Mouse (Mus musculus) lung, embryonic 16.5 days (tissue): ENCODE data around the gene Glo1. TPM values are rescaled to one million over a fixed set of nuclear protein-coding genes. Genes with fewer than 3 reads are reported as not detected.
A peak's percentile ranks its signal among the peaks of the same experiment; 100 is the strongest.
"Not testable (repeated sequence)": the region's sequence is repeated elsewhere in the genome, so short reads cannot be mapped to it uniquely, and the experiment has no call there.

Source experiments
- ATAC-seq: fragments of 200-750 bp; cut with Nextera tagmentation; 2 replicates; pipeline ENCODE4 v1.8.0; 2017; ENCODE audit warnings: low read depth, mild to moderate bottlenecking, moderate library complexity
- H3K27ac ChIP-seq: fragments of 300-500 bp; sonication (generic); 2 replicates; pipeline ENCODE4 v1.5.1; 2014; ENCODE audit warnings: mild to moderate bottlenecking, control low read depth, low read length
- H3K27me3 ChIP-seq: fragments of 300-500 bp; sonication (generic); 2 replicates; pipeline ENCODE4 v1.6.1; 2014; ENCODE audit warnings: low read depth, low read length, mixed read lengths; ENCODE audit not compliant: control insufficient read depth, insufficient read depth
- H3K36me3 ChIP-seq: fragments of 300-500 bp; sonication (generic); 2 replicates; pipeline ENCODE4 v1.6.1; 2014; ENCODE audit warnings: low read length; ENCODE audit not compliant: control insufficient read depth, insufficient read depth
- H3K4me1 ChIP-seq: fragments of 300-500 bp; sonication (generic); replicated peaks from 2 replicates; pipeline ENCODE4 v1.6.1; 2014; ENCODE audit warnings: low read length, mixed read lengths; ENCODE audit not compliant: control insufficient read depth, insufficient read depth
- H3K4me2 ChIP-seq: fragments of 300-500 bp; sonication (generic); 2 replicates; pipeline ENCODE4 v1.6.1; 2014; ENCODE audit warnings: low read depth, low read length, control low read depth
- H3K4me3 ChIP-seq: fragments of 300-500 bp; sonication (generic); 2 replicates; pipeline ENCODE4 v1.5.1; 2014; ENCODE audit warnings: mild to moderate bottlenecking, low read length, control low read depth
- H3K9ac ChIP-seq: fragments of 300-500 bp; sonication (generic); 2 replicates; pipeline ENCODE4 v1.6.1; 2014; ENCODE audit warnings: low read length, control low read depth
- H3K9me3 ChIP-seq: fragments of 300-500 bp; sonication (generic); 2 replicates; pipeline ENCODE4 v1.6.1; 2016; ENCODE audit warnings: low read length; ENCODE audit not compliant: control insufficient read depth
- WGBS: fragments of 180-500 bp; shearing (Covaris S2); extraction: QIAGEN DNeasy Blood & Tissue Kit; methylation state at CpG from one replicate; pipeline ENCODE4 v1.1.7; 2014; 5-methylcytosine and 5-hydroxymethylcytosine counted together
- polyA plus RNA-seq: library from polyadenylated mRNA; unstranded; fragments of >200 nt; fragmentation: Nextera tagmentation; extraction: Ambion mirVana; gene quantifications from 2 replicates; pipeline ENCODE4 v1.2.1, GENCODE M21; 2015

The Glo1 gene
- polyA plus RNA-seq: 215 and 221 TPM in 2 replicates

- H3K9ac ChIP-seq, H3K27me3 ChIP-seq, H3K9me3 ChIP-seq, H3K4me1 ChIP-seq, H3K4me2 ChIP-seq, H3K27ac ChIP-seq, H3K4me3 ChIP-seq, H3K36me3 ChIP-seq: not testable (repeated sequence)
- ATAC-seq: 0 out of 2 replicates have a peak, but pooled peaks have one; percentile 38
- no CpG with 5 or more reads among the region's 20 CpGs for WGBS
Measured at GRCm38 (mm10) chr17:30626719-30627118, at the start of gene Glo1. TSS of gene Glo1 (minus strand) at chr17:30626871.

GRCm38 (mm10) chr17:30675021-30675740, 48.5 kb upstream of the Glo1 start:
- Histone ChIP-seq H3K36me3 (no peaks in the 10 kb centered on the region), H3K4me1 (no peaks in the 10 kb centered on the region), H3K27ac (no peak overlapping the region), H3K9ac (no peak overlapping the region), H3K4me3 (no peak overlapping the region), H3K27me3 (no peaks in the 10 kb centered on the region), H3K4me2 (no peak overlapping the region), H3K9me3 (no peaks in the 10 kb centered on the region)
- ATAC-seq: no peak
- 58% methylated on average over 9 of the region's 9 CpGs for WGBS

GRCm38 (mm10) chr17:30673023-30673422, 46.4 kb upstream of the Glo1 start:
- no peaks in the 10 kb centered on the region for H3K27me3 ChIP-seq
- no peak overlapping the region for H3K4me3 ChIP-seq
- no peak for ATAC-seq
- H3K9me3 ChIP-seq: no peaks in the 10 kb centered on the region
- no peak overlapping the region for H3K9ac ChIP-seq
- 90% methylated on average over 6 of the region's 6 CpGs for WGBS
- H3K36me3 ChIP-seq: no peaks in the 10 kb centered on the region
- H3K27ac ChIP-seq: no peak overlapping the region
- H3K4me1 ChIP-seq: no peaks in the 10 kb centered on the region
- H3K4me2 ChIP-seq: no peak overlapping the region

GRCm38 (mm10) chr17:30672556-30672955, 45.9 kb upstream of the Glo1 start:
- no peaks in the 10 kb centered on the region for H3K36me3 ChIP-seq
- no peak for ATAC-seq
- WGBS: 83% methylated on average over 4 of the region's 4 CpGs
- H3K4me1 ChIP-seq: no peaks in the 10 kb centered on the region
- no peak overlapping the region for H3K4me3 ChIP-seq
- no peak overlapping the region for H3K4me2 ChIP-seq
- no peaks in the 10 kb centered on the region for H3K9me3 ChIP-seq
- no peak overlapping the region for H3K27ac ChIP-seq
- H3K27me3 ChIP-seq: no peaks in the 10 kb centered on the region
- H3K9ac ChIP-seq: no peak overlapping the region

- ATAC-seq: no peak
- Histone ChIP-seq H3K4me2 (no peak overlapping the region), H3K36me3 (no peaks in the 10 kb centered on the region), H3K4me1 (no peaks in the 10 kb centered on the region), H3K4me3 (no peak overlapping the region), H3K27ac (no peak overlapping the region), H3K9ac (no peak overlapping the region), H3K27me3 (no peaks in the 10 kb centered on the region), H3K9me3 (peaks cover 4% of the 10 kb centered on the region; the same call in 1 of the 2 replicates)
- WGBS: 74% methylated on average over 5 of the region's 5 CpGs
Measured at GRCm38 (mm10) chr17:30664856-30665255, 38.2 kb upstream of the Glo1 start.

- WGBS: 87% methylated on average over 8 of the region's 8 CpGs
Measured at GRCm38 (mm10) chr17:30663170-30663569, 36.5 kb upstream of the Glo1 start.

GRCm38 (mm10) chr17:30662131-30662530, 35.5 kb upstream of the Glo1 start:
- H3K36me3 ChIP-seq: no peaks in the 10 kb centered on the region
- peaks cover 4% of the 10 kb centered on the region; the same call in 1 of the 2 replicates for H3K9me3 ChIP-seq
- H3K4me1 ChIP-seq: no peaks in the 10 kb centered on the region
- ATAC-seq: no peak
- H3K9ac ChIP-seq: no peak overlapping the region
- H3K27me3 ChIP-seq: no peaks in the 10 kb centered on the region
- H3K4me2 ChIP-seq: no peak overlapping the region
- WGBS: 68% methylated on average over 8 of the region's 8 CpGs
- H3K4me3 ChIP-seq: no peak overlapping the region
- no peak overlapping the region for H3K27ac ChIP-seq

More at GRCm38 (mm10) chr17:30663170-30663569, 36.5 kb upstream of the Glo1 start:
- no peak overlapping the region for H3K9ac ChIP-seq
- no peaks in the 10 kb centered on the region for H3K27me3 ChIP-seq
- no peak overlapping the region for H3K4me2 ChIP-seq
- no peaks in the 10 kb centered on the region for H3K4me1 ChIP-seq
- ATAC-seq: no peak
- H3K27ac ChIP-seq: no peak overlapping the region
- H3K9me3 ChIP-seq: peaks cover 4% of the 10 kb centered on the region; the same call in 1 of the 2 replicates
- H3K4me3 ChIP-seq: no peak overlapping the region
- no peaks in the 10 kb centered on the region for H3K36me3 ChIP-seq

- H3K36me3 ChIP-seq: no peaks in the 10 kb centered on the region
- WGBS: 10% methylated on average over 13 of the region's 13 CpGs
- H3K4me3 ChIP-seq: peak overlapping the region; percentile 28
- no peaks in the 10 kb centered on the region for H3K27me3 ChIP-seq
- peak overlapping the region; percentile 43 for H3K4me2 ChIP-seq
- H3K9ac ChIP-seq: peak overlapping the region; percentile 46
- H3K27ac ChIP-seq: peak overlapping the region; percentile 63
- ATAC-seq: peak; percentile 97
- H3K9me3 ChIP-seq: no peaks in the 10 kb centered on the region
- H3K4me1 ChIP-seq: no peaks in the 10 kb centered on the region
Measured at GRCm38 (mm10) chr17:30658152-30658544, 31.5 kb upstream of the Glo1 start.

- no peaks in the 10 kb centered on the region for H3K4me1 ChIP-seq
- peak; percentile 32 for ATAC-seq
- 36% methylated on average over 8 of the region's 8 CpGs for WGBS
- H3K4me2 ChIP-seq: peak overlapping the region; percentile 43
- no peaks in the 10 kb centered on the region for H3K36me3 ChIP-seq
- no peaks in the 10 kb centered on the region for H3K9me3 ChIP-seq
- H3K27ac ChIP-seq: peak overlapping the region; percentile 63
- peak overlapping the region; percentile 46 for H3K9ac ChIP-seq
- no peaks in the 10 kb centered on the region for H3K27me3 ChIP-seq
- peak overlapping the region; percentile 28 for H3K4me3 ChIP-seq
Measured at GRCm38 (mm10) chr17:30657530-30658151, 31.0 kb upstream of the Glo1 start.
